Mouse (Mus musculus): Measurements from ENCODE around the gene Tacc2.

GRCm38 (mm10) chr7:130754790-130755189 is 177.6 kb downstream of the Tacc2 start:
- TF ChIP-seq CTCF (IDR thresholded peaks at IDR 0.05; ENCODE audit: borderline replicate concordance, insufficient read depth, low read length) (peak; percentile 18; the same call in 1 of the 2 replicates), POLR2A (IDR thresholded peaks at IDR 0.05; ENCODE audit: low read depth, low read length) (no peak)

Measured in embryonic fibroblast, embryonic 13.5 days (primary cell).